Mouse (Mus musculus) heart, postnatal 0 days (tissue): ENCODE results near the gene Axl. TPM values are rescaled to one million over a fixed set of nuclear protein-coding genes. Genes with fewer than 3 reads are reported as not detected.

Experiments used
- ATAC-seq: fragments of 200-750 bp; cut with Nextera tagmentation; 2 replicates; pipeline ENCODE4 v1.8.0; 2017; ENCODE audit warnings: low read depth, moderate number of reproducible peaks, moderate library complexity; ENCODE audit not compliant: insufficient read depth
- DNase-seq: peaks from one replicate; pipeline ENCODE4 v3.0.0-alpha.2; 2016; ENCODE audit warnings: low spot score
- H3K27ac ChIP-seq: fragments of 300-500 bp; sonication (generic); 2 replicates; pipeline ENCODE4 v1.5.1; 2014; ENCODE audit warnings: low read depth, mild to moderate bottlenecking
- H3K27me3 ChIP-seq: fragments of 300-500 bp; sonication (generic); 2 replicates; pipeline ENCODE4 v1.6.1; 2014; ENCODE audit warnings: low read length, mixed read lengths; ENCODE audit not compliant: control insufficient read depth, insufficient read depth
- H3K36me3 ChIP-seq: fragments of 300-500 bp; sonication (generic); replicated peaks from 2 replicates; pipeline ENCODE4 v1.6.1; 2014; ENCODE audit warnings: low read length, mixed read lengths; ENCODE audit not compliant: control insufficient read depth, insufficient read depth
- H3K4me1 ChIP-seq: fragments of 300-500 bp; sonication (generic); 2 replicates; pipeline ENCODE4 v1.6.1; 2014; ENCODE audit warnings: antibody characterized with exemption; ENCODE audit not compliant: control insufficient read depth, insufficient read depth
- H3K4me2 ChIP-seq: fragments of 300-500 bp; sonication (generic); 2 replicates; pipeline ENCODE4 v1.6.1; 2014; ENCODE audit warnings: low read depth, mild to moderate bottlenecking, low read length, moderate library complexity
- H3K4me3 ChIP-seq: fragments of 300-500 bp; sonication (generic); 2 replicates; pipeline ENCODE4 v1.5.1; 2014; ENCODE audit warnings: low read depth, low read length
- H3K9ac ChIP-seq: fragments of 300-500 bp; sonication (generic); replicated peaks from 2 replicates; pipeline ENCODE4 v1.6.1; 2014; ENCODE audit warnings: low read depth, low read length, mixed read lengths
- H3K9me3 ChIP-seq: fragments of 300-500 bp; sonication (generic); replicated peaks from 2 replicates; pipeline ENCODE4 v1.6.1; 2016; ENCODE audit warnings: low read length; ENCODE audit not compliant: control insufficient read depth
- CTCF ChIP-seq: IDR thresholded peaks from 2 replicates; pipeline ENCODE4 v1.5.1; 2016; ENCODE audit warnings: antibody characterized with exemption, control low read depth, low read depth
- EP300 ChIP-seq: IDR thresholded peaks from 2 replicates; pipeline ENCODE4 v1.6.1; 2016; ENCODE audit warnings: antibody characterized with exemption, low read depth
- WGBS: fragments of 180-500 bp; shearing (Covaris S2); extraction: QIAGEN DNeasy Blood & Tissue Kit; methylation state at CpG from one replicate; pipeline ENCODE4 v1.1.7; 2014; 5-methylcytosine and 5-hydroxymethylcytosine counted together
- polyA plus RNA-seq: library from polyadenylated mRNA; unstranded; fragments of >200 nt; fragmentation: Nextera tagmentation; extraction: Ambion mirVana; gene quantifications from 2 replicates; pipeline ENCODE4 v1.2.1, GENCODE M21; 2015
- total RNA-seq: library from RNA; depleted of rRNA; stranded (reverse); fragments of >200 nt; gene quantifications from 2 replicates; pipeline ENCODE4 v1.2.3, GENCODE M21; 2014; ENCODE audit warnings: low replicate concordance

The Axl gene
- total and polyA plus RNA-seq, 2 experiments from 2014 or later, result 33.3 to 63.8 TPM

DNA sequence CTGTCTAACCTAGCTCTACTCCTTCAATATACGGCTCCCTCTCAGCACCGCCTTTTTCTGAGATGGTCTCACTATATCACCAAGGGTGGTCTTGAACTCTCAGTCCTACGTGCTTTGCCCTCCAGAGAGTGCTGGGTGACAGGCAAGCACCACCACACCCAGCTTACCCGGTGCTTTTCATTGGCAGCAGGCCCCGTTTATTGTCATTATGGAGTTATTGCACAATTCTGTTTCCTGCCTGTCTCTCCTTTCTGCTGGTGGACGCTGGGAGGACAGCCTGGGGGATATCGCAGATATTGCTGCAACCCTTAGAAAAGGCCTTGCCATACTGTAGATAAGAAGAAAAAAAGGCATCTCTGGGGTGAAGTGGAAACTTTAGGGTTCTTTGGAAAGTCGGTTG is 2.1 kb upstream of the Axl start:
- peaks cover 14% of the 10 kb centered on the region for H3K4me1 ChIP-seq
- ATAC-seq (no peak), DNase-seq (no peak)
- H3K9me3 ChIP-seq, result no peaks in the 10 kb centered on the region
- no peak overlapping the region for H3K4me2 ChIP-seq
- TF ChIP-seq CTCF, result no peak
- no peak for TF ChIP-seq EP300
- H3K36me3 ChIP-seq, result no peaks in the 10 kb centered on the region
- no peaks in the 10 kb centered on the region for H3K27me3 ChIP-seq
- H3K4me3 ChIP-seq, result no peak overlapping the region
- H3K9ac ChIP-seq, result no peak overlapping the region
- no peak overlapping the region for H3K27ac ChIP-seq
- 52% methylated on average over 8 of the region's 8 CpGs for WGBS

DNA sequence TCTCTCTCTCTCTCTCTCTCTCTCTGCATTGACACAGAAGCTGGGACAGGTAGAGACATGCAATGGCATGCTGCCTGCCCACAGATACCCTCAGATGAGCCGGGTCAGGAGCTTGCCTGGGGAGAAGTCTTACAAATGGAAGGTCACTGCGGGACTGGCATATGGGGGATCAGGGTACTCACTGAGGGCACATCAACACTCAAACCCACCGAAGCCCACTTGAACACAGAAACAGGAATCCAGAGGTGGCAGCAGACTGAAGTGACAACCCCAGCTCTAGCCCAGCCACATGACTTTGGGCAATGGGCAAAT is 580 bp upstream of the Axl start:
- ATAC-seq (no peak), DNase-seq (no peak)
- H3K36me3 ChIP-seq, result no peaks in the 10 kb centered on the region
- H3K9ac ChIP-seq, result no peak overlapping the region
- no peaks in the 10 kb centered on the region for H3K9me3 ChIP-seq
- no peak for TF ChIP-seq EP300
- no peak for TF ChIP-seq CTCF
- peaks cover 14% of the 10 kb centered on the region for H3K4me1 ChIP-seq
- H3K27me3 ChIP-seq, result no peaks in the 10 kb centered on the region
- H3K4me2 ChIP-seq, result peak overlapping the region; percentile 64
- 30% methylated on average over 3 of the region's 3 CpGs for WGBS
- no peak overlapping the region for H3K4me3 ChIP-seq
- H3K27ac ChIP-seq, result no peak overlapping the region

DNA sequence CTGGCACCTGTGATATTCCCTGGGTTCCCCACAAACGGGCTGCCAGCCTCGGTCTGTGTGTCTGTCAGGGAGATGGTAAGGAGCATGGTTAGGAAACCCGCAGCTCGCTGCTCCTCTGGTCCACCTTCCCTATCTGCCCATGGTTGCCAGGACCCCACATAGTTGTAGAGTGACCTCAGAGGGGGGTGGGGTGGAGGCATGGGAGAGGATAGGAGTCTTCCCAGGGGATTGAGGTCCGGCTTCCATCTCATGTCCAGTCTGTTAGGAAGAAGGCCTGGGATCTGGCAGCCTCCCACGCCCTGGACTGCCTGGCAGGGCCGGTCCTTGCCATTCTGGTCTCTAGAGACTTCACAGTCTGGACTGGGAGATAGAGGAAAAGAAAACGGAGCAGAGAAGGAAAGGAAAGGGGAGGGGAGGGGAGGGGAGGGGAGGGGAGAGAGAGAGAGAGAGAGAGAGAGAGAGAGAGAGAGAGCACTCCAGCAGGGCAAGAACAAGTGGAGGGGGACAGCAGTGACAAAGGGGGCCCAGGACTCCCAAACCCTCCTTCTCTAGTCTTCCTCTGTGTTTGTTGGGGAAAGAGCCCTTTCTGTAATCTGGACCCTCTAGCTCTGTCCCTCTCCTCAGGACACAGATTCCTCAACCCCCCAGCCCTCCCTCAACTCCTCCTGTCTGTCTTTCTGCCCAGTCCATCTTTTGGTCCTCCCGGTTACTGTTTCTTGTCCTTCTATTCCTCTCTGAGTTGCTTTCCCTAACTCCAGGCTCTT is 867 bp downstream of the Axl start:
- H3K4me2 ChIP-seq, result peak overlapping the region; percentile 64
- 12% methylated on average over 9 of the region's 9 CpGs for WGBS

GRCm38 (mm10) chr7:25786974-25787373 is 1.5 kb downstream of the Axl start:
- Histone ChIP-seq H3K27ac (0 out of 2 replicates have a peak overlapping the region, but pooled peaks have one; percentile 11), H3K9ac (0 out of 2 replicates have a peak overlapping the region, but pooled peaks have one; percentile 46), H3K9me3 (no peaks in the 10 kb centered on the region), H3K4me3 (peak overlapping the region; percentile 49), H3K4me2 (peak overlapping the region; percentile 64), H3K27me3 (no peaks in the 10 kb centered on the region), H3K36me3 (no peaks in the 10 kb centered on the region), H3K4me1 (peaks cover 14% of the 10 kb centered on the region)
- no peak for DNase-seq
- TF ChIP-seq CTCF, result no peak
- TF ChIP-seq EP300, result no peak
- no peak for ATAC-seq
- WGBS, result 30% methylated on average over 4 of the region's 4 CpGs

More for the DNA sequence above, 867 bp downstream of the Axl start:
- H3K36me3 ChIP-seq, result no peaks in the 10 kb centered on the region
- no peaks in the 10 kb centered on the region for H3K27me3 ChIP-seq
- DNase-seq (no peak), ATAC-seq (peak; percentile 24; the same call in 1 of the 2 replicates)
- TF ChIP-seq EP300 (no peak), CTCF (no peak)
- peak overlapping the region; percentile 49 for H3K4me3 ChIP-seq
- H3K9ac ChIP-seq, result peak overlapping the region; percentile 46
- peaks cover 14% of the 10 kb centered on the region for H3K4me1 ChIP-seq
- H3K9me3 ChIP-seq, result no peaks in the 10 kb centered on the region
- H3K27ac ChIP-seq, result peak overlapping the region; percentile 68

DNA sequence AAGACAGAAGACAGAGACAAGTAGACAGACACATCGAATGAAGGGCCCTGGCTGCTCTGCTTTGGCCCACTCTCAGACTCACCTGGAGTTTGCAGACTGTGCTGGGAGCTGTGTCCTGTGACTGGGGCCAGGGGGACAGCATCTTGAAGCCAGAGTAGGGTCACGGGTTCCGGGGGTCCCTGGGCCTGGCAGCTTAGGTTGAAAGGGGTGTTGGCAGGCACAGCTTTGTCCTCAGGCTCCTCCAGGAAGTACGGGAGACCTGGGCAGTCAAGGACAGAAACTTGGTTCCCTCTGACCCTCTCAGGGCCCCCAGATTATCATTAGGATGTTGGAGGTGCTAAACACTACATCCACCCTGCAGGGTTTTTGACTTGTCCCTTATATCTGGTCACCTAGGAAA is 2.8 kb downstream of the Axl start:
- Histone ChIP-seq H3K4me1 (peaks cover 20% of the 10 kb centered on the region), H3K4me2 (no peak overlapping the region), H3K27me3 (no peaks in the 10 kb centered on the region), H3K4me3 (no peak overlapping the region), H3K27ac (no peak overlapping the region), H3K9me3 (no peaks in the 10 kb centered on the region), H3K36me3 (no peaks in the 10 kb centered on the region), H3K9ac (no peak overlapping the region)
- WGBS, result 64% methylated on average over 4 of the region's 4 CpGs
- TF ChIP-seq CTCF (no peak), EP300 (no peak)
- no peak for DNase-seq
- ATAC-seq, result no peak

DNA sequence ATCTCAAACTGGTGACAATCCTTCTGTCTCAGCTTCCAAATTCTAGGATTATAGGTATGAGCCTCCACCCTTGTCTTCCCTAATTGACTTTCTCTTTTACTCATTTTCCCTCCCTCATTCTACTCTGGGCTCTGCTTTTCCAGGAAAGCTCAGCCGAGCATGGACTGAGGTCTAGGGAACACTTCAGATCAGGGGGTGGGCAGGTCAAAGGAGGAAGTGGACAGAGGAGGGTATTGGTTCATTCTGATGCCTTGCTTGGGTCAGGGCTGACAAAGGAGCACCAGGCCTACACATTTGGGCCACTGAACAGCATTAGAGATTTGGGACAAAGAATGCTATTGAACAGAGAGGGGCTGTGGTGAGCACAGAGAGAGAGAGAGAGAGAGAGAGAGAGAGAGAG is 3.7 kb downstream of the Axl start:
- H3K4me1 ChIP-seq, result peaks cover 20% of the 10 kb centered on the region
- ATAC-seq, result no peak
- TF ChIP-seq EP300 (no peak), CTCF (no peak)

More for the DNA sequence above, 3.7 kb downstream of the Axl start:
- no peak for DNase-seq
- Histone ChIP-seq H3K36me3 (no peaks in the 10 kb centered on the region), H3K9ac (no peak overlapping the region), H3K27ac (no peak overlapping the region), H3K9me3 (no peaks in the 10 kb centered on the region), H3K4me2 (no peak overlapping the region), H3K4me3 (no peak overlapping the region), H3K27me3 (no peaks in the 10 kb centered on the region)
- WGBS, result 53% methylated on average over 1 of the region's 1 CpGs
